Mouse (Mus musculus): ENCODE results near the gene Dnase1.

- TF ChIP-seq CTCF (conservative IDR thresholded peaks at IDR 0.05; ENCODE audit: low read length) = peak; percentile 50
- TF ChIP-seq POU5F1 (IDR thresholded peaks at IDR 0.05; ENCODE audit: borderline replicate concordance, low read length) = no peak
Measured at GRCm38 (mm10) chr16:4068588-4068987, 31.8 kb downstream of the Dnase1 start.
